Comparison of ENCODE assay signal across 11 mouse cellular contexts in the genomic region with DNA sequence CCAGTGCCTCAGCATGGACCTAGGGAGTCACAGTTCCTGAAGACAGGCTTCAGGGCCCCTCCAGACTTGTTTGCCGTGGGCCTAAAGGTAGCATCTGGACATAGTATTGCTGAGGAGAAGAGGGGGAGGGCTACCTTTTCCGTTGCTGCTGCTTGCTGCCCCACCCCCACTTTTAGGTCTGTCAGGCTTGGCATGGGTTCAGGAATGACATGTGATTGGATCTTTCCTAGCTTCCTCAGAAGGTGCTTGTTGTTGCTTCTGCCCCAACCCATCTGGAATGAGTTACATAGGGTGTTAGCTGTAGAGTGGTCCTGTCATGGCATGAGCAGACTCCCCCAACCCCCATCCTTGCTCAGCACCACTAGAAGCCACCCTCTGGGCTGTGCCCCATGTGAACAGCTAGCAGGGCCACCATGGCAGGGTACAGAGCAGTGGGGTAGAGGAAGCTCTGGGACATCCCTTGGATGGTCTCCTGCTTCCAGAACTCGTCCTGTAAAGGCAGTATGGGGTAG. TPM values are rescaled to one million over a fixed set of nuclear protein-coding genes. Genes with fewer than 3 reads are reported as not detected.
DNase-seq lines count a peak whose midpoint lies in the region; ATAC-seq lines count a peak whose summit lies in the region.
"Had no signal": no experiment of that assay in that cellular context is flagged by ENCODE, and none has a peak within 500 bp of the region (broad histone marks: within the 10 kb centered on the region; RNA-seq: fewer than 3 reads in every experiment).

No protein-coding gene starts in this region.

- WGBS in forebrain, embryonic 14.5 days, result 57% methylated on average over 3 of the region's 3 CpGs
- WGBS in forebrain, embryonic 11.5 days, result 67% methylated on average over 3 of the region's 3 CpGs
- WGBS in kidney, embryonic 15.5 days, result 49% methylated on average over 3 of the region's 3 CpGs
- 11% methylated on average over 3 of the region's 3 CpGs for WGBS in embryonic facial prominence, embryonic 14.5 days

- no peak overlapping the region for H3K4me3 ChIP-seq in forebrain, embryonic 14.5 days (ENCODE audit: low read depth, low read length)
- H3K4me3 ChIP-seq in forebrain, embryonic 11.5 days (ENCODE audit: low read depth, low read length), result no peak overlapping the region
- H3K4me3 ChIP-seq in kidney, embryonic 15.5 days (replicated peaks), result no peak overlapping the region
- no peak overlapping the region for H3K4me3 ChIP-seq in embryonic facial prominence, embryonic 14.5 days (ENCODE audit: low read depth, low read length)
- H3K4me3 ChIP-seq: neural tube, embryonic 12.5 days had no signal

- H3K9ac ChIP-seq in forebrain, embryonic 14.5 days (ENCODE audit: low read length), result no peak overlapping the region
- no peak overlapping the region for H3K9ac ChIP-seq in forebrain, embryonic 11.5 days (ENCODE audit: low read length)
- no peak overlapping the region for H3K9ac ChIP-seq in kidney, embryonic 15.5 days
- no peak overlapping the region for H3K9ac ChIP-seq in embryonic facial prominence, embryonic 14.5 days (ENCODE audit: low read depth, low read length)
- H3K9ac ChIP-seq: neural tube, embryonic 12.5 days had no signal

- no peak overlapping the region for H3K4me2 ChIP-seq in forebrain, embryonic 14.5 days (ENCODE audit: low read length)
- H3K4me2 ChIP-seq in forebrain, embryonic 11.5 days (ENCODE audit: low read depth, low read length, severe bottlenecking), result no peak overlapping the region
- H3K4me2 ChIP-seq in kidney, embryonic 15.5 days, result no peak overlapping the region
- no peak overlapping the region for H3K4me2 ChIP-seq in embryonic facial prominence, embryonic 14.5 days (ENCODE audit: low read depth, low read length)
- H3K4me2 ChIP-seq: neural tube, embryonic 12.5 days had no signal

- no peaks in the 10 kb centered on the region for H3K36me3 ChIP-seq in forebrain, embryonic 14.5 days (ENCODE audit: control insufficient read depth, insufficient read depth, low read length)
- no peaks in the 10 kb centered on the region for H3K36me3 ChIP-seq in forebrain, embryonic 11.5 days (ENCODE audit: control insufficient read depth, insufficient read depth, low read length)
- no peaks in the 10 kb centered on the region for H3K36me3 ChIP-seq in kidney, embryonic 15.5 days
- H3K36me3 ChIP-seq in embryonic facial prominence, embryonic 14.5 days (ENCODE audit: control insufficient read depth, insufficient read depth, low read length), result 0 out of 2 replicates have a peak, but pooled peaks cover 5% of the 10 kb centered on the region
- H3K36me3 ChIP-seq: neural tube, embryonic 12.5 days had no signal

- no peaks in the 10 kb centered on the region for H3K9me3 ChIP-seq in forebrain, embryonic 14.5 days (replicated peaks; ENCODE audit: control insufficient read depth, low read length)
- H3K9me3 ChIP-seq in forebrain, embryonic 11.5 days (ENCODE audit: control insufficient read depth, low read length), result no peaks in the 10 kb centered on the region
- no peaks in the 10 kb centered on the region for H3K9me3 ChIP-seq in kidney, embryonic 15.5 days (replicated peaks)
- H3K9me3 ChIP-seq in embryonic facial prominence, embryonic 14.5 days (ENCODE audit: control insufficient read depth, low read length), result no peaks in the 10 kb centered on the region
- H3K9me3 ChIP-seq: neural tube, embryonic 12.5 days had no signal

- no peaks in the 10 kb centered on the region for H3K27me3 ChIP-seq in forebrain, embryonic 14.5 days (replicated peaks; ENCODE audit: control insufficient read depth, insufficient read depth, low read length)
- no peaks in the 10 kb centered on the region for H3K27me3 ChIP-seq in forebrain, embryonic 11.5 days (ENCODE audit: control insufficient read depth, insufficient read depth, low read length)
- H3K27me3 ChIP-seq in kidney, embryonic 15.5 days, result no peaks in the 10 kb centered on the region
- no peaks in the 10 kb centered on the region for H3K27me3 ChIP-seq in embryonic facial prominence, embryonic 14.5 days (replicated peaks; ENCODE audit: control insufficient read depth, insufficient read depth, low read length)
- H3K27me3 ChIP-seq: neural tube, embryonic 12.5 days had no signal

- no peak for ATAC-seq in forebrain, embryonic 14.5 days
- ATAC-seq in forebrain, embryonic 11.5 days (replicated peaks; ENCODE audit: low FRiP score), result no peak
- no peak for ATAC-seq in kidney, embryonic 15.5 days (replicated peaks; ENCODE audit: low FRiP score)
- peak; percentile 38 for ATAC-seq in embryonic facial prominence, embryonic 14.5 days (ENCODE audit: low read depth)
- no peak for ATAC-seq in frontal cortex, adult (ENCODE audit: low TSS enrichment)

- no peaks in the 10 kb centered on the region; the same call in 1 of the 2 replicates for H3K4me1 ChIP-seq in forebrain, embryonic 14.5 days (ENCODE audit: control insufficient read depth, insufficient read depth, low read length)
- no peaks in the 10 kb centered on the region for H3K4me1 ChIP-seq in forebrain, embryonic 11.5 days (replicated peaks; ENCODE audit: control insufficient read depth, insufficient read depth, low read length)
- H3K4me1 ChIP-seq in kidney, embryonic 15.5 days, result peaks cover 49% of the 10 kb centered on the region
- H3K4me1 ChIP-seq in embryonic facial prominence, embryonic 14.5 days (ENCODE audit: control insufficient read depth, insufficient read depth, low read length), result peaks cover 45% of the 10 kb centered on the region

- peak; percentile 57 for DNase-seq in forebrain, embryonic 14.5 days (ENCODE audit: low spot score)
- DNase-seq in forebrain, embryonic 11.5 days (ENCODE audit: low spot score), result no peak
- peak; percentile 54 for DNase-seq in kidney, adult 11 months
- peak; percentile 59 for DNase-seq in 3T3-L1 (ENCODE audit: low read depth, low spot score)
- peak; percentile 78 for DNase-seq in embryonic facial prominence, embryonic 14.5 days (ENCODE audit: low spot score)
- DNase-seq in frontal cortex, postnatal 25 days (ENCODE audit: low spot score in 2 of 2), result no peak
- DNase-seq: adrenal gland, postnatal 36 days; cerebellum, adult 9-10 months had no signal

- H3K27ac ChIP-seq in forebrain, embryonic 14.5 days (ENCODE audit: low read depth, low read length), result no peak overlapping the region
- H3K27ac ChIP-seq in forebrain, embryonic 11.5 days (ENCODE audit: low read depth, low read length), result no peak overlapping the region
- no peak overlapping the region for H3K27ac ChIP-seq in kidney, embryonic 15.5 days
- 0 out of 2 replicates have a peak overlapping the region, but pooled peaks have one; percentile 40 for H3K27ac ChIP-seq in embryonic facial prominence, embryonic 14.5 days (replicated peaks; ENCODE audit: low read depth, low read length)
- H3K27ac ChIP-seq: neural tube, embryonic 12.5 days had no signal

RNA-seq across cellular contexts. Expression of a gene that starts 34.7 kb away (rescaled TPM):
- 2.0 and 2.6 TPM in 2 replicates for polyA plus RNA-seq in forebrain, embryonic 14.5 days (2014; fragmentation: Nextera tagmentation; extraction: Ambion mirVana)
- polyA plus RNA-seq in forebrain, embryonic 11.5 days (2014; fragmentation: Nextera tagmentation; extraction: Ambion mirVana), result 6.5 and 6.9 TPM in 2 replicates
- 9.6 and 10.4 TPM in 2 replicates for polyA plus RNA-seq in kidney, embryonic 15.5 days (2015; fragmentation: Nextera tagmentation; extraction: Ambion mirVana)
- 11.3 and 11.5 TPM in 2 replicates for polyA plus RNA-seq in embryonic facial prominence, embryonic 14.5 days (2014; fragmentation: Nextera tagmentation; extraction: Ambion mirVana)

Comparison
In these comparisons a context has a peak if more than half of its experiments do, and no peak if none do; other contexts are left out.
1. DNase-seq: peak in forebrain, embryonic 14.5 days (single experiment), kidney, adult 11 months (single experiment), 3T3-L1 (single experiment) and embryonic facial prominence, embryonic 14.5 days (single experiment); none in forebrain, embryonic 11.5 days (single experiment) and frontal cortex, postnatal 25 days (0 of 2).